Mouse (Mus musculus) hindbrain, embryonic 10.5 days (tissue): ENCODE data around the gene Cox7a2. TPM values are rescaled to one million over a fixed set of nuclear protein-coding genes. Genes with fewer than 3 reads are reported as not detected.

ENCODE experiments used
- DNase-seq: peaks from one replicate; pipeline ENCODE4 v3.0.0-alpha.2; 2017; ENCODE audit warnings: low spot score
- H3K27ac ChIP-seq: fragments of 300-500 bp; sonication (generic); 2 replicates; pipeline ENCODE4 v1.5.1; 2016; ENCODE audit warnings: mild to moderate bottlenecking, moderate library complexity
- H3K27me3 ChIP-seq: fragments of 300-500 bp; sonication (generic); 2 replicates; pipeline ENCODE4 v1.6.1; 2016; ENCODE audit warnings: mild to moderate bottlenecking; ENCODE audit not compliant: poor library complexity, insufficient read depth, severe bottlenecking
- H3K36me3 ChIP-seq: fragments of 300-500 bp; sonication (generic); 2 replicates; pipeline ENCODE4 v1.6.1; 2016; ENCODE audit warnings: mild to moderate bottlenecking, moderate library complexity
- H3K4me1 ChIP-seq: fragments of 300-500 bp; sonication (generic); replicated peaks from 2 replicates; pipeline ENCODE4 v1.6.1; 2016; ENCODE audit warnings: mild to moderate bottlenecking
- H3K4me3 ChIP-seq: fragments of 300-500 bp; sonication (generic); 2 replicates; pipeline ENCODE4 v1.5.1; 2016; ENCODE audit warnings: mild to moderate bottlenecking, moderate library complexity
- H3K9me3 ChIP-seq: fragments of 300-500 bp; sonication (generic); 2 replicates; pipeline ENCODE4 v1.6.1; 2016; ENCODE audit warnings: mild to moderate bottlenecking, moderate library complexity
- WGBS: fragments of 180-500 bp; shearing (Covaris S2); methylation state at CpG from one replicate; pipeline ENCODE4 v1.1.7; 2016; 5-methylcytosine and 5-hydroxymethylcytosine counted together
- polyA plus RNA-seq: library from polyadenylated mRNA; unstranded; fragments of >200 nt; fragmentation: Nextera tagmentation; extraction: Ambion mirVana; gene quantifications from 2 replicates; pipeline ENCODE4 v1.2.1, GENCODE M21; 2016

Cox7a2 gene
- polyA plus RNA-seq: 667 and 753 TPM in 2 replicates

GRCm38 (mm10) chr9:79759385-79760005 is at the start of gene Cox7a2:
Cox7a2 (minus strand) TSS chr9:79759878.
- WGBS: under 1% methylated on average over 49 of the region's 49 CpGs
- peaks cover 12% of the 10 kb centered on the region for H3K4me1 ChIP-seq
- H3K9me3 ChIP-seq: no peaks in the 10 kb centered on the region
- no peaks in the 10 kb centered on the region for H3K27me3 ChIP-seq
- DNase-seq: peak; percentile 95
- peak within 1 kb of the TSS; percentile 65 for H3K4me3 ChIP-seq
- peaks cover 34% of the 10 kb centered on the region for H3K36me3 ChIP-seq
- H3K27ac ChIP-seq: peak within 1 kb of the TSS; percentile 95

GRCm38 (mm10) chr9:79809411-79809810 is 49.7 kb upstream of the Cox7a2 start:
- Histone ChIP-seq H3K4me3 (no peak overlapping the region), H3K36me3 (no peaks in the 10 kb centered on the region), H3K27me3 (no peaks in the 10 kb centered on the region), H3K9me3 (no peaks in the 10 kb centered on the region), H3K4me1 (0 out of 2 replicates have a peak, but pooled peaks cover 3% of the 10 kb centered on the region), H3K27ac (no peak overlapping the region)
- WGBS: 78% methylated on average over 6 of the region's 6 CpGs
- DNase-seq: no peak

GRCm38 (mm10) chr9:79807178-79807577 is 47.5 kb upstream of the Cox7a2 start:
- no peaks in the 10 kb centered on the region for H3K36me3 ChIP-seq
- H3K4me1 ChIP-seq: 0 out of 2 replicates have a peak, but pooled peaks cover 3% of the 10 kb centered on the region
- no peaks in the 10 kb centered on the region for H3K27me3 ChIP-seq
- H3K4me3 ChIP-seq: no peak overlapping the region
- no peak overlapping the region for H3K27ac ChIP-seq
- H3K9me3 ChIP-seq: no peaks in the 10 kb centered on the region
- WGBS: 58% methylated on average over 4 of the region's 4 CpGs
- DNase-seq: no peak

GRCm38 (mm10) chr9:79806317-79807075 is 46.8 kb upstream of the Cox7a2 start:
- 47% methylated on average over 12 of the region's 12 CpGs for WGBS
- Histone ChIP-seq H3K36me3 (no peaks in the 10 kb centered on the region), H3K27ac (no peak overlapping the region), H3K9me3 (no peaks in the 10 kb centered on the region), H3K4me1 (0 out of 2 replicates have a peak, but pooled peaks cover 3% of the 10 kb centered on the region), H3K4me3 (no peak overlapping the region), H3K27me3 (no peaks in the 10 kb centered on the region)
- DNase-seq: no peak

GRCm38 (mm10) chr9:79805426-79805825 is 45.7 kb upstream of the Cox7a2 start:
- no peak overlapping the region for H3K4me3 ChIP-seq
- 0 out of 2 replicates have a peak, but pooled peaks cover 3% of the 10 kb centered on the region for H3K4me1 ChIP-seq
- DNase-seq: no peak
- H3K27ac ChIP-seq: no peak overlapping the region
- H3K9me3 ChIP-seq: no peaks in the 10 kb centered on the region
- no peaks in the 10 kb centered on the region for H3K27me3 ChIP-seq
- 88% methylated on average over 10 of the region's 10 CpGs for WGBS
- no peaks in the 10 kb centered on the region for H3K36me3 ChIP-seq

DNA sequence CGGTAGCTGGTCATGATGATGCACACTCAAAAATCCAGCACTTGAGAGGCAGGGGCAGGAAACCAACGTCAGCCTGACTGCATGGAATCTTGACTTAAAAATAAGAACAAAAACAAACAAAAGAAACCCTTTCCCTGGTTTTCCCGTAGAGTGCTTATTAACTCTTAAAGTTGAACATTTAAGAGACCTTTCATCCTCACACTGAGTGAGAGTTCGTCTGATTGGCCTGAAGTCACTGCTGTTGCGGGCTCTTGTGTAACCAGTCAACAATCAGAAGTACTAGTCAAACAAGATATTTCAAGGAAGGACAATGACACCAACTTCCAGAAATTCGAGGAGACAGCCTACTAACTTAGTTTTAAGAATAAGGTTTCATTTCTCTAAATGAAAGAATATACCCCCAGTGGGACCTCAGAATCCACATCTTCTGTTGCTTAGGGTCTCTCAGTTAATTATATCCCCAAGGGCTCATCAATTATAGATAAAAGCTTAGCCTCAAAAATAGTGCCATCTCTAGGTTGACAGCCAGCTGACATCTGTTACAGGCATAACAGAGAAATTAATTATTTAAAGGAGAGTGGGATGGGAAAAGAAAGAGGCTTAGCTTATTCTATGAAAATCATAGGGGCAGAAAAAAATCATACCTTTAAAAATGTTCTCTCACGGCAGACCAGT is 36.9 kb upstream of the Cox7a2 start:
- no peak overlapping the region for H3K4me3 ChIP-seq
- H3K9me3 ChIP-seq: no peaks in the 10 kb centered on the region
- DNase-seq: no peak

GRCm38 (mm10) chr9:79795076-79795475 is 35.4 kb upstream of the Cox7a2 start:
- no peak for DNase-seq
- 89% methylated on average over 1 of the region's 1 CpGs for WGBS

More for the DNA sequence above, 36.9 kb upstream of the Cox7a2 start:
- Histone ChIP-seq H3K36me3 (no peaks in the 10 kb centered on the region), H3K27me3 (no peaks in the 10 kb centered on the region), H3K4me1 (peaks cover 14% of the 10 kb centered on the region), H3K27ac (no peak overlapping the region)
- 76% methylated on average over 7 of the region's 7 CpGs for WGBS

GRCm38 (mm10) chr9:79792841-79793835 is 33.5 kb upstream of the Cox7a2 start, which contains the start of gene Tmem30a:
Tmem30a (minus strand) TSS chr9:79793507.
- under 1% methylated on average over 91 of the region's 91 CpGs for WGBS

More at GRCm38 (mm10) chr9:79795076-79795475, 35.4 kb upstream of the Cox7a2 start:
- peaks cover 26% of the 10 kb centered on the region for H3K4me1 ChIP-seq
- H3K9me3 ChIP-seq: no peaks in the 10 kb centered on the region
- no peaks in the 10 kb centered on the region for H3K27me3 ChIP-seq
- no peak overlapping the region for H3K27ac ChIP-seq
- H3K36me3 ChIP-seq: no peaks in the 10 kb centered on the region
- H3K4me3 ChIP-seq: no peak overlapping the region

DNA sequence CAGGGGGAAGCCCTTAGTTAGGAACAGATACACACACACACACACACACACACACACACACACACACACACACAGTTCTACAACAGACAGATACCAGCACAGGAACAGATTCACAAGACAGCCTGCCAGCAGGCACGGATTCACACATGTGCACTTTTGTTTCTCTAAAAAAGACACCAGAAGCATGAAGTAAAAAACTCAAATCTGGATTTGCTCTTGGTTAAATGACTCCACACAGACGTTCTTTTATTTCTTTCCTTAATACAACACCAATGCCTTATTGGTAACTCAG is 26.1 kb upstream of the Cox7a2 start:
- DNase-seq: no peak
- WGBS: 76% methylated on average over 2 of the region's 2 CpGs
- H3K4me3 ChIP-seq: no peak overlapping the region
- H3K27me3 ChIP-seq: no peaks in the 10 kb centered on the region
- H3K9me3 ChIP-seq: no peaks in the 10 kb centered on the region
- H3K27ac ChIP-seq: no peak overlapping the region
- H3K4me1 ChIP-seq: peaks cover 10% of the 10 kb centered on the region; the same call in 1 of the 2 replicates
- H3K36me3 ChIP-seq: no peaks in the 10 kb centered on the region

More at GRCm38 (mm10) chr9:79792841-79793835, 33.5 kb upstream of the Cox7a2 start, which contains the start of gene Tmem30a:
- Histone ChIP-seq H3K36me3 (no peaks in the 10 kb centered on the region), H3K9me3 (no peaks in the 10 kb centered on the region), H3K4me1 (peaks cover 29% of the 10 kb centered on the region), H3K4me3 (peak within 1 kb of the TSS; percentile 91), H3K27me3 (no peaks in the 10 kb centered on the region), H3K27ac (peak within 1 kb of the TSS; percentile 95)
- peak; percentile 95 for DNase-seq

DNA sequence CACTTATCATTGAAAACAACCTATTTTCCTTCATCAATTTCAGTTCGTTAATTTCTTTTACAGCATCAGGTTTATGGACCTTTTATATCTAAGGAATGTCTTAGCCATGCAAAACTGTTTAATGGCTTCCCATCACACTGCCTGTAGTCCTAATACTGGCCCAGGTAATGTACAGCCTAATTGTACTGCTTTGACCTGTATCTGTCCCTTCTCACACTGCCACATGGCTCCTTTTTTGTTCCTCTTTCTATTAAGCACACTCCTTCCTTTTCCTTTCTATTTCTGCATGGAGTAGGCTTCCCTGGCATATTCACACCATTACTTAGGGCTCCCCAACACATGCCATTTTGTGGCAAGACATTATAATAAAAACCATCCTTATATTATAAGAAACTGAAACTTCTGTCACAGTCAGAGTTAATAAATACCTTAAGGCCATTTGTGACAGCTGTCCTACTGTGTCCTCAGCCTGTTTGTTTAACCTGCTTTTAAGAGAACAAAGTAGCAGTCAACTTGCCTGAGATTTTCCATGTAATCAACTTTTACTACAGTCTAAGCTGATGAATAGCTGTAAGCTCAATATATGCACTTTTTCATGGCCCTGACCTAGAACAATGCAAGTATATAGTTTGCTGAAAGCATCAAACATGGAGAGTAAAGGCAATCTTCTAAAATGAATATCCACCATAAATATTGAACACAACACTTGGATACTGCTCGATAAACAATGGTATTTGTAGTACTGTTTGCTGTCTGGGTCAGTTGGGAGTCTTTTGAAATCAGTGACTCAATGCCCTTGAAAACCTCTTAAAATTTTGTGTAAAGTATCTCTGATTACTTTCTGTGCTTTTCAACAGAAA is 25.5 kb upstream of the Cox7a2 start:
- no peak overlapping the region for H3K4me3 ChIP-seq
- 95% methylated on average over 2 of the region's 2 CpGs for WGBS
- DNase-seq: no peak
- no peaks in the 10 kb centered on the region for H3K9me3 ChIP-seq
- H3K36me3 ChIP-seq: no peaks in the 10 kb centered on the region
- no peaks in the 10 kb centered on the region for H3K27me3 ChIP-seq
- H3K4me1 ChIP-seq: peaks cover 8% of the 10 kb centered on the region; the same call in 1 of the 2 replicates
- H3K27ac ChIP-seq: no peak overlapping the region

DNA sequence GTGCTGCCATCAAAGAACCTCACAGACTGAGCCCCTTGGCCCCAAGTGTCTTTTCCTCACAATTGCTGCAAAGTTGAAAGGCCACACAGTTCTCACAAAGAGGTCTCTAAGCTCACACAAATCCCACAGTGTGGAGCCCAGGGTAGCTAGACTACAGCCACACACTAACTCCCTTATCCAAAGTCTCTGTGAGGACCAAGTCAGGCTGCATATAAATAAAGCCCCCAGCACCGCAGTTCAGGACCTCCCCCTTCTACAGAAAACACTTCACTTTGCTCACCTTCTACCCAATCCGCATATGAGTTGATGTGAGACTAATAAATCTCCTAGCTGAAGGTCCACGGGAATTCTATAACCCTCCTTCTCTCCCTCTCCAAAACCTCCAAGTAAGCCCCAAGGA is 24.8 kb upstream of the Cox7a2 start:
- no peaks in the 10 kb centered on the region for H3K36me3 ChIP-seq
- no peaks in the 10 kb centered on the region for H3K9me3 ChIP-seq
- no peaks in the 10 kb centered on the region for H3K27me3 ChIP-seq
- H3K27ac ChIP-seq: no peak overlapping the region
- no peak overlapping the region for H3K4me3 ChIP-seq
- no peak for DNase-seq
- WGBS: 79% methylated on average over 3 of the region's 3 CpGs
- peaks cover 4% of the 10 kb centered on the region; the same call in 1 of the 2 replicates for H3K4me1 ChIP-seq
